Mouse (Mus musculus) heart, embryonic 14.5 days (tissue): ENCODE measurements around the gene Hmgb1. TPM values are rescaled to one million over a fixed set of nuclear protein-coding genes. Genes with fewer than 3 reads are reported as not detected.

Source experiments
- ATAC-seq: fragments of 200-750 bp; cut with Nextera tagmentation; 2 replicates; pipeline ENCODE4 v1.8.0; 2017; ENCODE audit warnings: low read depth, moderate TSS enrichment; ENCODE audit not compliant: insufficient number of reproducible peaks, insufficient read depth, low FRiP score
- H3K27ac ChIP-seq, 2 experiments: fragments of 200-500 bp in 1 of 2; fragments of 300-500 bp in 1 of 2; sonication (generic) in 1 of 2; replicated peaks in 1 of 2; 2 replicates each; pipeline ENCODE4 v1.5.1; 2012 to 2014; ENCODE audit warnings: low read depth in 2 of 2, low read length in 2 of 2, control low read depth in 1 of 2, mild to moderate bottlenecking in 1 of 2, mixed read lengths in 1 of 2; ENCODE audit not compliant: control insufficient read depth in 1 of 2, insufficient read depth in 1 of 2
- H3K27me3 ChIP-seq: fragments of 300-500 bp; sonication (generic); 2 replicates; pipeline ENCODE4 v1.6.1; 2014; ENCODE audit warnings: mild to moderate bottlenecking, low read length, control low read depth; ENCODE audit not compliant: control insufficient read depth, insufficient read depth
- H3K36me3 ChIP-seq: fragments of 300-500 bp; sonication (generic); 2 replicates; pipeline ENCODE4 v1.6.1; 2014; ENCODE audit warnings: mild to moderate bottlenecking, control low read depth, low read length, mixed read lengths; ENCODE audit not compliant: control insufficient read depth, insufficient read depth
- H3K4me1 ChIP-seq, 2 experiments: fragments of 200-500 bp in 1 of 2; fragments of 300-500 bp in 1 of 2; sonication (generic) in 1 of 2; 2 replicates each; pipeline ENCODE4 v1.6.1; 2012 to 2014; ENCODE audit warnings: low read length in 2 of 2, control low read depth in 1 of 2, mixed read lengths in 1 of 2; ENCODE audit not compliant: control insufficient read depth in 2 of 2, insufficient read depth in 2 of 2
- H3K4me2 ChIP-seq: fragments of 300-500 bp; sonication (generic); 2 replicates; pipeline ENCODE4 v1.6.1; 2014; ENCODE audit warnings: mild to moderate bottlenecking, low read length
- H3K4me3 ChIP-seq, 2 experiments: fragments of 200-500 bp in 1 of 2; fragments of 300-500 bp in 1 of 2; sonication (generic) in 1 of 2; 2 replicates each; pipeline ENCODE4 v1.5.1; 2012 to 2014; ENCODE audit warnings: low read length in 2 of 2, mild to moderate bottlenecking in 2 of 2, control low read depth in 1 of 2, low read depth in 1 of 2, moderate library complexity in 1 of 2; ENCODE audit not compliant: control insufficient read depth in 1 of 2, insufficient read depth in 1 of 2
- H3K9ac ChIP-seq: fragments of 300-500 bp; sonication (generic); 2 replicates; pipeline ENCODE4 v1.6.1; 2014; ENCODE audit warnings: mild to moderate bottlenecking, low read length
- H3K9me3 ChIP-seq: fragments of 300-500 bp; sonication (generic); 2 replicates; pipeline ENCODE4 v1.6.1; 2016; ENCODE audit warnings: low read length, control low read depth; ENCODE audit not compliant: control insufficient read depth
- WGBS: fragments of 180-500 bp; shearing (Covaris S2); extraction: QIAGEN DNeasy Blood & Tissue Kit; methylation state at CpG from one replicate; pipeline ENCODE4 v1.1.7; 2014; 5-methylcytosine and 5-hydroxymethylcytosine counted together
- polyA plus RNA-seq: library from polyadenylated mRNA; unstranded; fragments of >200 nt; fragmentation: Nextera tagmentation; extraction: Ambion mirVana; gene quantifications from 2 replicates; pipeline ENCODE4 v1.2.1, GENCODE M21; 2014

Gene Hmgb1
- polyA plus RNA-seq, 1 experiment from 2014 or later: 751 TPM

DNA sequence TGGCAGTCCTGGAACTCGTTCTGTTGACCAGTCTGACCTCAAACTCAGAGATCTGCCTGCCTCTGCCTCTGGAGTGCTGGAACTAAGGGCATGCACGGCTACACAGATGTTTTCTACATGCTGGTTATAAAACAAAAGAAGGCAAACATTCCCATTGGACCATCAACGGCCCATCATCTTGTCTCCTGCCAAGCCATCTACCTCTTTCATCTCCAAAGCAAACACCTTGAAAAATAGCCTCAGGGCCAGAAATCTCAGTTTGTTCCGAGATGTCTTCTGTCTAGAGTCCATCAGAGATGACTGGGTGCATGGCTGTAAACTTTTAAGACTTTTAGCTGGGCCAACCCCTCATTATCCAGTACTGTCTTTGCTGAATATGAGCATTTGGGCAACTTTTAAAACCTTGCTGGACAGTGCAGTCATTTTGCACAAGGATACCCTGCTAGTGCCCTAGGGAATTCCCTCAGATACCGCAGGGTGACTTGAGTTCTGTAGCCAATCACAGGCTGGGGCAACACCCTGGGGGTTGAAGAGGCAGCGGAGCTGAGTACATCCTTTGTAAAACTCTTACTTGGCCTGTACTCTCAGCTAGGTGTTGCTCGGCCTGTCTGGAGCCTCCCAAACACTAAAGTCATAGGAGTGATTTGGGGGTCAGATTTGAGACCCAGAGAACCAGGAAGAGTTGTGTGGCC, 170.3 kb downstream of the Hmgb1 start:
- WGBS: 85% methylated on average over 7 of the region's 7 CpGs
- H3K9ac ChIP-seq: no peak overlapping the region
- H3K27ac ChIP-seq: no peak overlapping the region

DNA sequence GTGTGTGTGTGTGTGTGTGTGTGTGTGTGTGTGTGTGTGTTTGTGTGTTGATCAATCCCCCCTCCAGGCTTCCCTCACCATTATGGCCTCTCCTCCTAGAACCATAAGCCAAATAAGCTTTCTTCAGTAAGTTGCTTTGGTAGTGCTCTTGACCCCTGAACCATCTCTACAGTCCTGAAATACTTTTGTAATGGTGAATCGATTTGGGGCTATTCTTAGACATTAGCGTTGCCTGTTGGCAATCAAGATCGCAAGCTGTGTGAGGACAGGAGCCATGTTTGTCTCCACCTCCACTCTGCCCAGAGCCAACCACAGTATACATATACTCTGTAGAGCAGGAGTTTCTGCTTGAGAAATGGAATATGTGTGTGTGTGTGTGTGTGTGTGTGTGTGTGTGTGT, 175.2 kb downstream of the Hmgb1 start:
- Histone ChIP-seq H3K4me3 (no peak overlapping the region), H3K4me2 (no peak overlapping the region), H3K4me1 (peaks cover 6 to 14% of the 10 kb centered on the region in 2 experiments), H3K9me3 (peaks cover 5% of the 10 kb centered on the region), H3K27me3 (no peaks in the 10 kb centered on the region), H3K27ac (no peak overlapping the region), H3K9ac (no peak overlapping the region), H3K36me3 (no peaks in the 10 kb centered on the region)
- WGBS: 30% methylated on average over 3 of the region's 3 CpGs
- ATAC-seq: no peak

More for the DNA sequence above, 170.3 kb downstream of the Hmgb1 start:
- H3K9me3 ChIP-seq: peaks cover 5% of the 10 kb centered on the region
- H3K27me3 ChIP-seq: no peaks in the 10 kb centered on the region
- peaks cover 3 to 17% of the 10 kb centered on the region in 2 experiments for H3K4me1 ChIP-seq
- no peak overlapping the region for H3K4me2 ChIP-seq
- ATAC-seq: no peak
- no peak overlapping the region for H3K4me3 ChIP-seq
- H3K36me3 ChIP-seq: no peaks in the 10 kb centered on the region

DNA sequence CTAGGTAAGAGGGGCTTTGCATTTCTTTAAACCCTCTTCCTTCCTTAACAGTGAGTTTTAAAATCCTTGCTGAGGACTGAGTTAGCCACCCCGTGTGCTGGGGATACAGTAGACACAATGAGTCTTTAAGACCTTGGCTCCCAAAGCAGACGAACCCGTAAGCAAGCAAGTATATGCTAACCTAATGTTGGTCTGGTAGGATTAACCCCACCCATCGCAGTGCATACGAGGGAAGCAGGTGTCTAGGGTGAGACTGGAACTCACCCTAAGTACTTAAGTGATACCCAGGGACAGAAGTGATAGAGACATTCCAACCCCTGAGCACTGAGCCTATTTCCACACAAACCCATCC, 177.0 kb downstream of the Hmgb1 start:
- peak overlapping the region; percentile 70 for H3K27ac ChIP-seq
- H3K9me3 ChIP-seq: no peaks in the 10 kb centered on the region; the same call in 1 of the 2 replicates
- peak overlapping the region; percentile 71 for H3K9ac ChIP-seq
- no peaks in the 10 kb centered on the region for H3K27me3 ChIP-seq
- H3K4me2 ChIP-seq: peak overlapping the region; percentile 68
- ATAC-seq: no peak
- 40% methylated on average over 5 of the region's 5 CpGs for WGBS
- no peaks in the 10 kb centered on the region for H3K36me3 ChIP-seq
- peak overlapping the region; percentile 25 to 30 for H3K4me3 ChIP-seq
- H3K4me1 ChIP-seq: peaks cover 6 to 14% of the 10 kb centered on the region in 2 experiments

DNA sequence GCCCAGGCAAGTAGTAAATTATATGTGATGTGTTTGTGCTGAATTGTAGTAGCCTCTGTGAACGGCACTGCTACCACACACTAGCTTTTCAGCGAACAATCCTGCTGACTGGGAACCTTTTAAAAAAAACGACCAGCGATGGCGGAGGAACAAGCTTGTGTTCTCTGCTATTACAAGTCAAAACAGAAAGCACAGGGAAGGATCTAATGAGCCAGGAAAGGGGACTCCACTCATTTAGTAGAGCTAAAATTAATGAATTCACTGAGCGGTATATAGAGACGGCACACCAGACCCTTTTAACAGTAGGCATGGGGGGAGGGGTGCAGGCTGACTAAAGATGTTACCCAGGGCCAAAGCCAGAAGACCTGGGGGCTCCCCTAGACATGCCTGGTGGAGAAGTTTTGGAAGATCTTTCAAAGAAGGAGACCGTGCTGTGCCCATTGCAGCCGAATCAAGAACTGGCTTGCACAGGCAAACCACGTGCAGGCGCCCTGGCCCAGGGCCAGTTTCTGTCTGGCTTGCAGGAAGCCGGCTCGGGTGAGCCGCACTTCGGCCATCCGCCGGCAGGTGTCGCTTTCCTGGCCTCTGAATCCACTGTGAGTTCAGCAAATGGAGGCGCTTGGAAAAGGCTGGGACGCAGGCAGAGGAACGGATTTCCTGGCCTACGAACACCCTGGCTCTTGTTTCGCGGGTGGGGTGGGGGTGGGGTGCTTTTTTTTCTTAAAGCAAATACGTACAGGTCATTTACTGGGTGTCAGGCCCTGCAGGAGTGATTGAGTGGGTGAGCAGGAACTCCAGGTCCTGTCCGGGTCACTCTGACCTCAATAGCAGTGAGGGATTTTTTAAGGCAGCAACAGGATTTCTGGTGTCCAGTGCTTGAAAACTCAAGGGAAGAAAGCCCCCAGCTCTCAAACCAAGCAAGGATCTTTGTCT, 177.7 kb downstream of the Hmgb1 start:
- Histone ChIP-seq H3K27me3 (no peaks in the 10 kb centered on the region), H3K4me2 (peak overlapping the region; percentile 68), H3K36me3 (no peaks in the 10 kb centered on the region), H3K27ac (peak overlapping the region; percentile 70), H3K4me1 (peaks cover 6 to 14% of the 10 kb centered on the region in 2 experiments), H3K9me3 (no peaks in the 10 kb centered on the region), H3K9ac (peak overlapping the region; percentile 71), H3K4me3 (peak overlapping the region; percentile 25 to 30)
- ATAC-seq: peak; percentile 70
- WGBS: 10% methylated on average over 26 of the region's 26 CpGs

DNA sequence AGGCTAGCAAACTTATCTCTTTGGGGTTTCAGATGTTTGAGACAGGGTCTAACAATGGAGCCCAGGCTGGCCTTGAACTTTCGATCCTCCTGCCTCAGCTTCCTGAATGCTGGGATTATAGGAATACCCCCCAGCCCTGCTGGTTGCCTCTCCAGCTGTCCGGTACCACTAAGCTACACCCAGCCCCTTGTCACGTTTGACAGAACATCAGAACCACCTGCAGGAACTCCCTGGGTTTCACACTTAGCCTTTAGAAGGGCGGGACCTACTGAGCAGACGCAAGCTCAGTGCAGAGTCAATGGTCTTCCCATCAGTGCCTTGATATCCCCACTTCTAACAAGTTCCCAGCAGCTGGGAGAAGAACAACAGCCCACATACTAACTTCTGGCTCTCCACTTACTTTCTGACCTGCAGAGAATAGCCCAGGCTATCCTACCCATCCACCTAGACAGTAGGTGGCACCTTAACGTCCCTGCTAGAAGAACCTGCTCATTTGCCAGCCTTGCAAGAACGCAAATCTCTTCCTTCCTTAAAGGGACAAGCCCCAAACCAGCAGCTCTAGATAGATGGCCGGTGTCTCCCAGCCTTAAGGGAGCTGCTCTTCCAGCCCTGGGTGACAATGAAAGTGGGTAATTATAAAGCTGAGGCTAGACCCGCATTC, 178.5 kb downstream of the Hmgb1 start:
- H3K4me2 ChIP-seq: peak overlapping the region; percentile 68
- H3K9me3 ChIP-seq: 0 out of 2 replicates have a peak, but pooled peaks cover 4% of the 10 kb centered on the region
- 57% methylated on average over 9 of the region's 9 CpGs for WGBS
- H3K36me3 ChIP-seq: no peaks in the 10 kb centered on the region
- no peak for ATAC-seq
- H3K9ac ChIP-seq: peak overlapping the region; percentile 60; the same call in 1 of the 2 replicates
- H3K27ac ChIP-seq: no peak overlapping the region
- peak overlapping the region in 1 of 2 experiments; percentile 30; a peak in 1 of 4 replicates for H3K4me3 ChIP-seq
- H3K4me1 ChIP-seq: peaks cover 6 to 14% of the 10 kb centered on the region in 2 experiments
- no peaks in the 10 kb centered on the region for H3K27me3 ChIP-seq

DNA sequence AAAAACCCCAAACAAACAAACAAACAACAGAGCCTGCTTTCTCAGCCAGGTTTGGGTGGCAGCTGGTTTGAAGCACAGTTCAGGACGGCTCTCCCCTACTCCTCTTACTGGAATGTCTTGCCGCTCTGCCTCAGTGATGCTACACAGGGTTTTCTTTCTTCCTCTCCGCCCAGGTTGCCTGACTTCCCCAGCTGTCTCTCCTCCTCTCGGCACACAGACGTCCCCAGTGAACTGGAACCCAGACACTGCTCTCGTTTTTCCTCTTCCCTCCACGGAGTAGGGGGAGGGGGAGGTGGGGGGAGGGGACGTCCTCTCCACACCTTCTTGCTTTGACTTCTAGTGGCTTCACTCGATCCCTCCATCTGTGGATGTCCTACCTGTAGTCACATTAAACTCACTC, 179.2 kb downstream of the Hmgb1 start:
- no peaks in the 10 kb centered on the region for H3K27me3 ChIP-seq
- no peak overlapping the region for H3K9ac ChIP-seq
- H3K4me3 ChIP-seq: no peak overlapping the region
- peaks cover 6 to 14% of the 10 kb centered on the region in 2 experiments for H3K4me1 ChIP-seq
- 0 out of 2 replicates have a peak, but pooled peaks cover 4% of the 10 kb centered on the region for H3K9me3 ChIP-seq
- WGBS: 42% methylated on average over 9 of the region's 9 CpGs
- no peaks in the 10 kb centered on the region for H3K36me3 ChIP-seq
- no peak overlapping the region for H3K4me2 ChIP-seq
- ATAC-seq: no peak
- no peak overlapping the region for H3K27ac ChIP-seq

DNA sequence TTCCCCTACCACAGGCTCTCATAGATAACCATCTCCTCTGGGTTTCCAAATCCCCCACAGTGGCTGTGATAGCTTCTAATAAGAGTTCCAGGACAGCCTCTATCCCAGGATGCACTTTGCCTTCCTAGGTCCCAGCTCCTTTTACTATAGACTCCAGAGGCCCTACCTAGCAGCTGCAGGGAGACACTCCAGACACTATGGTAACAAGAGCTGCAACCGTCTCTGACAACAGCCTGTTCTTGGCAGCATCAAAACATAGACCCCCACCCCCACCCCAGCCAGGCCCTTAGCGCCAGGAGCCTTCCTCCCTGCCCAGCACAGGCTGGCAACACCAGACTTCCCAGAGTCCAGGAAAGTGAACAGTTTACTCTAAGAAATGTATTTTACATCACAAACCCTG, 181.2 kb downstream of the Hmgb1 start:
- no peak overlapping the region for H3K9ac ChIP-seq
- 31% methylated on average over 2 of the region's 2 CpGs for WGBS
- ATAC-seq: no peak
- no peak overlapping the region for H3K4me3 ChIP-seq
- no peaks in the 10 kb centered on the region for H3K27me3 ChIP-seq
- H3K4me1 ChIP-seq: peaks cover 9 to 11% of the 10 kb centered on the region in 2 experiments; a peak in 3 of 4 replicates
- no peak overlapping the region for H3K4me2 ChIP-seq
- H3K27ac ChIP-seq: no peak overlapping the region
- 0 out of 2 replicates have a peak, but pooled peaks cover 4% of the 10 kb centered on the region for H3K9me3 ChIP-seq
- no peaks in the 10 kb centered on the region for H3K36me3 ChIP-seq
